Mouse (Mus musculus): ENCODE data around the gene Trpc2. TPM values are rescaled to one million over a fixed set of nuclear protein-coding genes. Genes with fewer than 3 reads are reported as not detected.

The Trpc2 gene
- polyA plus RNA-seq, 1 experiment, result not detected

- no peak for TF ChIP-seq MYOD1 (IDR thresholded peaks at IDR 0.05; ENCODE audit: control insufficient read depth, insufficient read length, low read depth)
- no peak for TF ChIP-seq USF1 (IDR thresholded peaks at IDR 0.05; ENCODE audit: low read depth)
- no peak overlapping the region for H3K4me3 ChIP-seq (ENCODE audit: insufficient read depth, poor library complexity, severe bottlenecking)
- peaks cover 56% of the 10 kb centered on the region for H3K79me2 ChIP-seq (ENCODE audit: control insufficient read depth, insufficient read depth)
- no peak overlapping the region for H3ac ChIP-seq (ENCODE audit: control insufficient read depth, insufficient read length, low read depth)
- H3K27me3 ChIP-seq (ENCODE audit: control insufficient read depth, insufficient read depth, insufficient read length), result no peaks in the 10 kb centered on the region
- peaks cover 19% of the 10 kb centered on the region for H3K36me3 ChIP-seq (ENCODE audit: control insufficient read depth, insufficient read depth)
- peaks cover 39% of the 10 kb centered on the region for H3K79me3 ChIP-seq (ENCODE audit: low read depth)
These were observed 21.6 kb upstream of the Trpc2 start for GRCm38 (mm10) chr7:102061353-102061752.

- TF ChIP-seq FOSL1 (IDR thresholded peaks at IDR 0.05; ENCODE audit: insufficient read depth, low read length, poor library complexity, severe bottlenecking) (no peak), MYOG (IDR thresholded peaks at IDR 0.05; ENCODE audit: control insufficient read depth, extremely low read depth, insufficient read length) (no peak), USF1 (IDR thresholded peaks at IDR 0.05; ENCODE audit: low read depth) (no peak), CTCF (IDR thresholded peaks at IDR 0.05; ENCODE audit: control insufficient read depth, insufficient read depth, insufficient read length) (no peak), MYOD1 (IDR thresholded peaks at IDR 0.05; ENCODE audit: control insufficient read depth, insufficient read length, low read depth) (no peak)
- Histone ChIP-seq H3K79me3 (ENCODE audit: low read depth) (peaks cover 41% of the 10 kb centered on the region), H3K79me2 (ENCODE audit: control insufficient read depth, insufficient read depth) (peaks cover 62% of the 10 kb centered on the region), H3K4me3 (ENCODE audit: insufficient read depth, poor library complexity, severe bottlenecking) (no peak overlapping the region), H3K27me3 (ENCODE audit: control insufficient read depth, insufficient read depth, insufficient read length) (no peaks in the 10 kb centered on the region), H3ac (ENCODE audit: control insufficient read depth, insufficient read length, low read depth) (no peak overlapping the region), H3K36me3 (ENCODE audit: control insufficient read depth, insufficient read depth) (peaks cover 14% of the 10 kb centered on the region)
These were observed 20.7 kb upstream of the Trpc2 start for GRCm38 (mm10) chr7:102062203-102062602.

GRCm38 (mm10) chr7:102063891-102064290, 19.0 kb upstream of the Trpc2 start:
- Histone ChIP-seq H3K79me2 (ENCODE audit: control insufficient read depth, insufficient read depth) (peaks cover 68% of the 10 kb centered on the region), H3ac (ENCODE audit: control insufficient read depth, insufficient read length, low read depth) (no peak overlapping the region), H3K79me3 (ENCODE audit: low read depth) (peaks cover 41% of the 10 kb centered on the region), H3K36me3 (ENCODE audit: control insufficient read depth, insufficient read depth) (peaks cover 14% of the 10 kb centered on the region), H3K27me3 (ENCODE audit: control insufficient read depth, insufficient read depth, insufficient read length) (no peaks in the 10 kb centered on the region), H3K4me3 (ENCODE audit: insufficient read depth, poor library complexity, severe bottlenecking) (no peak overlapping the region)
- TF ChIP-seq USF1 (IDR thresholded peaks at IDR 0.05; ENCODE audit: low read depth) (no peak), MAX (IDR thresholded peaks at IDR 0.05) (no peak), MYOD1 (IDR thresholded peaks at IDR 0.05; ENCODE audit: control insufficient read depth, insufficient read length, low read depth) (no peak), CEBPB (IDR thresholded peaks at IDR 0.05; ENCODE audit: low read depth) (no peak)

GRCm38 (mm10) chr7:102064655-102065045, 18.3 kb upstream of the Trpc2 start:
- Histone ChIP-seq H3ac (ENCODE audit: control insufficient read depth, insufficient read length, low read depth) (peak overlapping the region; percentile 63), H3K79me2 (ENCODE audit: control insufficient read depth, insufficient read depth) (peaks cover 63% of the 10 kb centered on the region), H3K36me3 (ENCODE audit: control insufficient read depth, insufficient read depth) (peaks cover 12% of the 10 kb centered on the region), H3K4me3 (ENCODE audit: insufficient read depth, poor library complexity, severe bottlenecking) (peak overlapping the region; percentile 56), H3K79me3 (ENCODE audit: low read depth) (peaks cover 37% of the 10 kb centered on the region), H3K27me3 (ENCODE audit: control insufficient read depth, insufficient read depth, insufficient read length) (no peaks in the 10 kb centered on the region)
- no peak for TF ChIP-seq FOSL1 (IDR thresholded peaks at IDR 0.05; ENCODE audit: insufficient read depth, low read length, poor library complexity, severe bottlenecking)
- no peak for TF ChIP-seq MAX (IDR thresholded peaks at IDR 0.05)
- no peak for TF ChIP-seq CEBPB (IDR thresholded peaks at IDR 0.05; ENCODE audit: low read depth)
- no peak for TF ChIP-seq USF1 (IDR thresholded peaks at IDR 0.05; ENCODE audit: low read depth)
- TF ChIP-seq CTCF (IDR thresholded peaks at IDR 0.05; ENCODE audit: control insufficient read depth, insufficient read depth, insufficient read length), result no peak

- peak within 1 kb of the TSS; percentile 71 for H3ac ChIP-seq (ENCODE audit: control insufficient read depth, insufficient read length, low read depth)
- peaks cover 57% of the 10 kb centered on the region for H3K79me2 ChIP-seq (ENCODE audit: control insufficient read depth, insufficient read depth)
- H3K27me3 ChIP-seq (ENCODE audit: control insufficient read depth, insufficient read depth, insufficient read length), result no peaks in the 10 kb centered on the region
- peaks cover 34% of the 10 kb centered on the region for H3K79me3 ChIP-seq (ENCODE audit: low read depth)
- TF ChIP-seq MYOD1 (IDR thresholded peaks at IDR 0.05; ENCODE audit: control insufficient read depth, insufficient read length, low read depth) (peak; percentile 83), MYOG (IDR thresholded peaks at IDR 0.05; ENCODE audit: control insufficient read depth, extremely low read depth, insufficient read length) (no peak), MAX (IDR thresholded peaks at IDR 0.05) (peak; percentile 27)
- peaks cover 7% of the 10 kb centered on the region for H3K36me3 ChIP-seq (ENCODE audit: control insufficient read depth, insufficient read depth)
- H3K4me3 ChIP-seq (ENCODE audit: insufficient read depth, poor library complexity, severe bottlenecking), result peak within 1 kb of the TSS; percentile 56
These were observed 17.6 kb upstream of the Trpc2 start, which contains the start of the genes Rnf121, Xndc1 and Xntrpc for GRCm38 (mm10) chr7:102065046-102065891. Rnf121 (minus strand) TSS chr7:102065469. Xndc1 (plus strand) TSS chr7:102065511. Xntrpc (plus strand) TSS chr7:102065713.

- Histone ChIP-seq H3K79me2 (ENCODE audit: control insufficient read depth, insufficient read depth) (peaks cover 49% of the 10 kb centered on the region), H3K4me3 (ENCODE audit: insufficient read depth, poor library complexity, severe bottlenecking) (peak overlapping the region; percentile 56), H3ac (ENCODE audit: control insufficient read depth, insufficient read length, low read depth) (peak overlapping the region; percentile 44), H3K36me3 (ENCODE audit: control insufficient read depth, insufficient read depth) (peaks cover 7% of the 10 kb centered on the region), H3K27me3 (ENCODE audit: control insufficient read depth, insufficient read depth, insufficient read length) (no peaks in the 10 kb centered on the region), H3K79me3 (ENCODE audit: low read depth) (peaks cover 32% of the 10 kb centered on the region)
- TF ChIP-seq MYOD1 (IDR thresholded peaks at IDR 0.05; ENCODE audit: control insufficient read depth, insufficient read length, low read depth), result no peak
- peak; percentile 27 for TF ChIP-seq USF1 (IDR thresholded peaks at IDR 0.05; ENCODE audit: low read depth)
These were observed 16.6 kb upstream of the Trpc2 start for GRCm38 (mm10) chr7:102066363-102066762.

All from C2C12 (cell line).